Mouse (Mus musculus): Measurements from ENCODE around the gene Gcfc2.

Gcfc2 gene

DNA sequence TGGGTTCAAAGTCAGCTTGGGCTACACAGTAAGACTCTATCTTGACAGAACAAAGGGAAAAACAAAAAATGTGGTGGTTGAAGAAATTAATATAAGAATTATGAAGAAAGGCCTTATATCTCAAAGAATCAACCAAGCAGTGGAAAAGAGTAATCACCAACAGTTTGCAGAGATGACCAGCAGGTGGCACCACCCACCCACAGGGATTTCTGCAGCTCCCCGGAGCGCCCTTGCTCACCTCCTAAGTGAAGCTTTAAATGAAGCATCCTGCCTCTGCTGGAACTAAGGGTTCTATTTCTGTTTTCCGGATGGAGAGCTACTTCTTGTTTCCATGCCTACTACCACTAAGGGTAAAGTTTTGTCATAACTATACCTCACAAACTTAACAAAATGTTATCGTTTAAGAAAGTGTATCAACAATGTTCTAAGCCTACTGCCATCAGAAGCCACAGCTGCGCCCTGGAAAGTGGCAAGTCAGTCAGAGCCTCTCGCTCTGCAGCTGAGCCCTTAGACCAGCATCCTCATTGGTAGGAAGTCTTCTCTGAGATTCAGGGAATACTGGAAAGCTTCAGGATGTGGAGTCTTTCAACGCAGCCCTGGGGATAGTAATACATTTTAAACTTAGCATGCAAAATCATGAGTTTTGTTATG lies 52.6 kb downstream of the Gcfc2 start:
- DNase-seq (ENCODE audit: low spot score): peak; percentile 73

GRCm38 (mm10) chr6:81979286-81979685 lies 55.8 kb downstream of the Gcfc2 start:
- DNase-seq (ENCODE audit: low spot score): no peak

GRCm38 (mm10) chr6:81986171-81986570 lies 62.7 kb downstream of the Gcfc2 start:
- no peak for DNase-seq (ENCODE audit: low spot score)

DNA sequence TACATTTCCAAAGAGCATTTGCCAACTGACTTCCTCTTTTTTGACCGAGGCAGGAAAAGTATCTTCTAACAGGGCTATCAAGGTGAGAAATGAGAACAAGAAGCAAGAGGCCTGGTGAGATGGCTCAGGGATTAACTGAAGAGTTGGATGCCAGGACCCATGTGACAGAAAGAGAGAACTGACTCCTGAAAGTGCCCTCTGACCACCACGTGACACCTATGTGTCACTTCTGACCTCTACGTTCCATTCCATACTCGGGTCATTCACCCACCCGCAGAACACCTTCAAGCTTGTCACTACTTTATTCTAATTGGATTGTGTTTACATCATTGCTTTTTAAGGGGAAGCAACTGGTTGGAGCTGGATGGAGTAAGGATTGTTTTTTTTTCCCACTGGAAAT lies 63.1 kb downstream of the Gcfc2 start:
- no peak for DNase-seq (ENCODE audit: low spot score)

DNA sequence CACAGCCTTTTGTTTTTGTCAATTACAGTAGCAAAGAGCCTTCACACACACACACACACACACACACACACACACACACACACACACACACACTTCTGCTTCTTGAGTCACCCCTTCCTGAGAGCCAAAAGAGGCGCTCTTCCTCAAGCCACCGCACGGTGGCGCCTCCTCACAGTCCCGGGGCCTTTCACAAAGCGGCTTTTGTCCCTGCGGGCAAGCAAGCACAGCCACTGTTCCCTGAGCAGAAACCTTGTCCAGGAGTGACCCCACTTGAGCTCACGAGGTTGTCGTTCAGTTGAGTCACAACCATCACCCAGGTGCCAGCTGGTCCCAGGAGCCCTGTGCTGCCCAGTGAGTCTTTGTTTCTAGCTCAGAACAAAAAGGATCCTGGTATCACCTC lies 63.5 kb downstream of the Gcfc2 start:
- DNase-seq (ENCODE audit: low spot score): peak; percentile 90

GRCm38 (mm10) chr6:81987580-81987979 lies 64.1 kb downstream of the Gcfc2 start:
- DNase-seq (ENCODE audit: low spot score): peak; percentile 23

DNA sequence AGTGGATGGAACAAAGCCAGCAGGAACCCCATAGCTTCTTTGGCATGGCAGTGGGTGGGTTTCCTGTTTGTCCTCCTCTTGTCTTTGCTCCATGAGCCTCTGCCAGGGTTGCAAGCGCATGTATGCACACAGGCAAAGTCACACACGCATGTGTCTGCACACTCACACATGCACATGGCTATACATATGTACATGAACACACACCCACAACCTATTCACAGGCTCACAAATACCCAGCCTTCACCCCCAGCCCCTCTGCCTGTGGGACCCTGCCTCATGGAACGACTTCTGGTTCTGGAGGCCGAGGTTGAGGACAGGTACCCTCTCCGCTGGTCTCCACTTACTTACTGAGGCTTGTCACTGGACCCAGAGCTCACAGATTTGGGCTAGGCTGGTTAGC lies 64.9 kb downstream of the Gcfc2 start:
- DNase-seq (ENCODE audit: low spot score): no peak

DNA sequence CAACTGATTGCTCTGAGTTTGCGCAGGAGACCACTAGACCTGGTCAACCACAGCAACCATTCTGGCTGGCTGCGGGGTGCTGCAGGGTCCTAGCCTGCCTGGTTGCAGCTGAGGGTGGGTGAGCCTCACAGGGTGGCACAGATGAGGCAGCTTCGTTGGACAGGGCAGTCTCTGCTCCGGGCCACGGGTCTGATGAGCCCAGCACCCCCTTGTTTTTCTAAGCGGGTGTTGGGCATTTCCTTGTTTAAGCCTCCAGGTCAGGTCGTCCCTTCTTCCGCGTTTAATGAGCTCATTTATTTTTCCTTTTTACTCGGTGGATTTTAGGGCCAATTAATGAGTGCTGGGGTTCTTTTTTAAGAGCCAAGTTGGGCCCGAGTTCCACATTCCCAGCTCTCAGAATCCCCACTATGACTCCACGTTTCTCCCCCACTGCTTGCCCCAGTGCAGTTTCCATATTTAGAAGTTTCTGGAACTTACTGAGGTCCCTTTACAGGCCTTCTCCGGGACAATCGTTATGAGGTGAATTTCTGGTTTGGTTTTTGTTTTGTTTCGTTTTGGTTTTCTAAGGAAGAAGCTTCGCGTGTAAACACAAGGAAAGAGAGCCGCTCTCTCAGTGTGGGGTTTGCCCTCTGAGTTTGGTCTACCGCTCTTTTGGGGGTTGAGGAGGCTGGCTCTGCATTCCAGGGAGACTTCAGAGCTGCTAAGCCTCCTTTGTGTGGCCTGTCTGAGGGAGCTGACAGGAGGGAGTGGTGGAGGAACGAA lies 66.8 kb downstream of the Gcfc2 start:
- DNase-seq (ENCODE audit: low spot score): no peak

Measured in lung, postnatal 25 days (tissue).